Mouse (Mus musculus) kidney, adult 18-20 months (tissue): ENCODE data around the gene Prh1.
"Not testable (repeated sequence)": the region's sequence is repeated elsewhere in the genome, so short reads cannot be mapped to it uniquely, and the experiment has no call there.

Experiments
- DNase-seq: peaks from one replicate; pipeline ENCODE4 v3.0.0; 2021

Gene Prh1

DNA sequence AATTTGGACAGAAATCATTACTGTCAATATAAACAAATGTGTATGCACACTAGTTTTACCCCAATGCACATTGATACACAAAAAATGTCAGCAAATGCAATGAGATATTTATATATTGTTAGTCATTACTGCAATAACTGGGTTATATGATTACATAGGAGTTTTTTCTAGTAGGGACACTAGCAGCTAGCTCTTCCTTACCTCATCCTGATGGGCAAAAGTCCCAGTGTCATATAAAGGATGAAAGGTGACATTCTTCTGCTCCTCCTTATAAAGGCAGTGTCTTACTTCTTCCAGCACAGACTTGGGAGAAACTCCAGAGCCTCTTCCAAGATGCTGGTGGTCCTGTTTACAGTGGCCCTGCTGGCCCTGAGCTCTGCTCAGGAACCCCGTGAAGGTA, at the start of gene Prh1:
Gene Prh1, plus strand, starts transcription at position 301 of the 400 bp plus-strand sequence.
- DNase-seq, result not testable (repeated sequence)

DNA sequence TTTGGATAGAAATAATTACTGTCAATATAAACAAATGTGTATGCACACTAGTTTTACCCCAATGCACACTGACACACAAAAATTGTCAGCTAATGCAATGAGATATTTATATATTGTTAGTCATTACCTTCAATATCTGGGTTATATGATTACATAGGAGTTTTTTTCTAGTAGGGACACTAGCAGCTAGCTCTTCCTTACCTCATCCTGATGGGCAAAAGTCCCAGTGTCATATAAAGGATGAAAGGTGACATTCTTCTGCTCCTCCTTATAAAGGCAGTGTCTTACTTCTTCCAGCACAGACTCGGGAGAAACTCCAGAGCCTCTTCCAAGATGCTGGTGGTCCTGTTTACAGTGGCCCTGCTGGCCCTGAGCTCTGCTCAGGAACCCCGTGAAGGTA, 26.0 kb downstream of the Prh1 start, which contains the start of gene Prp2:
Gene Prp2, plus strand, starts transcription at position 301 of the 400 bp plus-strand sequence.
- DNase-seq, result not testable (repeated sequence)
